Mouse (Mus musculus) thymus, adult 2 months (tissue): Measurements from ENCODE around the gene Edil3.

ENCODE experiments used
- CTCF ChIP-seq: fragments of 200-500 bp; IDR thresholded peaks from 2 replicates; pipeline ENCODE4 v1.5.1; 2012; ENCODE audit warnings: mild to moderate bottlenecking, control low read depth, low read length, moderate library complexity, borderline replicate concordance; ENCODE audit not compliant: control insufficient read depth, poor library complexity, insufficient read depth; ENCODE audit errors: extremely low read depth
- POLR2A ChIP-seq: fragments of 200-500 bp; IDR thresholded peaks from 2 replicates; pipeline ENCODE4 v1.6.1; 2012; ENCODE audit warnings: mild to moderate bottlenecking, low read length, control low read depth, moderate library complexity; ENCODE audit not compliant: control insufficient read depth, poor library complexity, insufficient read depth; ENCODE audit errors: extremely low read depth

DNA sequence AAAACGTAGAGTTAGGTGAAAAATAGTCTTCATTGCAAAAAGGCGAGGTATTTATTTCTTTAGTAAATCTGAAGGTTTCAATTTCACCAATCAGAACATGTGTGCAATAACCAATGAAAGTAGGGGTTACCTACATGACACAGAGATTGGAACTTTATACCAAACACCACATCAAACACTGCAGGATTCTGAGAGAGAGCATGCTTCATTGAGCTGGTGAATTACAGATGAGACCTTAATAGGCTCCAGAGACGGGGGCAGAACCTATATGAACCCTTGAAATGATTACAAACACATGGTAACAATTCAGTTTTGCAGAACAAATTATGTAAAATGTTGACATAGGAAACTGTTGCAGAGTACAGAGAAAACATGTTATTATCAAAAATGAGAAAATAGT, 69.5 kb downstream of the Edil3 start:
- no peak for TF ChIP-seq CTCF
- no peak for TF ChIP-seq POLR2A
